Mouse (Mus musculus) urinary bladder, postnatal 0 days (tissue): ENCODE results near the gene Tbcel. TPM values are rescaled to one million over a fixed set of nuclear protein-coding genes. Genes with fewer than 3 reads are reported as not detected.

Experiments
- microRNA-seq: library from miRNA; unstranded; fragments of <30 nt; microRNA quantifications from one replicate; pipeline ENCODE4, GENCODE M21; 2016
- polyA plus RNA-seq: library from polyadenylated mRNA; unstranded; fragments of >200 nt; fragmentation: Nextera tagmentation; extraction: Ambion mirVana; gene quantifications from 2 replicates; pipeline ENCODE4 v1.2.1, GENCODE M21; 2015

Tbcel gene
- polyA plus RNA-seq, result 3.3 and 3.6 TPM in 2 replicates

DNA sequence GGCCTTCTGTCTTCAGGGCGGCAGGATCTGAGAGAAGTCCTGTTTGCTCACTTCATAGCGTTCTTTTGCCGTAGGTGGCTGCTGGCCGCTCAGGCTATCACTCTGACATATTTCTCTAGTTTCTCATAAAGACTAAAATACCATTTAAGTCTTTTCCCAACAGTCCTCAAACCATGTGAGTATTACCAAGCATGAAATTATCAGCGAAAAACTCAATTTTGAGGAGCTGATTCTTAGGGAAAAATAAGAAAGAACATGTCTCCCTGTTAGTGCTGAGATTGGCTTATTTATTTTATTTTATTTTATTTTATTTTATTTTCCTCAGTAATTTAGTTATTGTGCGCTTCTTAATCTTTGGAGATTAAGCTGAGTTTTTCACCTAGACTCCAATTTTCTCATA lies at the start of gene Tbcel:
Gene Tbcel, minus strand, starts transcription at position 101 of the 400 bp plus-strand sequence.

GRCm38 (mm10) chr9:42399829-42400228 lies 107.8 kb downstream of the Tbcel start, which contains the start of gene Tecta:
Gene Tecta (minus strand): TSS chr9:42399929.

Small RNA genes lying within 50 kb of the gene (microRNA-seq; reads per million reads assigned to microRNA genes)
- not detected for gene Gm44311

Other genes with a start within 250 kb of the Tbcel start
- 64.7 and 117 TPM in 2 replicates for gene Sc5d, start 243.6 kb downstream of the Tbcel start, polyA plus RNA-seq
- gene Tecta, start 107.9 kb downstream of the Tbcel start, polyA plus RNA-seq, result not detected in 2 replicates